Mouse (Mus musculus) liver, adult (tissue): ENCODE data around the gene C1ql1.

ENCODE experiments used
- GATA4 ChIP-seq: IDR thresholded peaks from 2 replicates; pipeline ENCODE4 v1.6.1; 2014; ENCODE audit warnings: mild to moderate bottlenecking, low read length; ENCODE audit not compliant: insufficient replicate concordance

The C1ql1 gene

GRCm38 (mm10) chr11:102963855-102964546, 17.5 kb upstream of the C1ql1 start:
- no peak for TF ChIP-seq GATA4

DNA sequence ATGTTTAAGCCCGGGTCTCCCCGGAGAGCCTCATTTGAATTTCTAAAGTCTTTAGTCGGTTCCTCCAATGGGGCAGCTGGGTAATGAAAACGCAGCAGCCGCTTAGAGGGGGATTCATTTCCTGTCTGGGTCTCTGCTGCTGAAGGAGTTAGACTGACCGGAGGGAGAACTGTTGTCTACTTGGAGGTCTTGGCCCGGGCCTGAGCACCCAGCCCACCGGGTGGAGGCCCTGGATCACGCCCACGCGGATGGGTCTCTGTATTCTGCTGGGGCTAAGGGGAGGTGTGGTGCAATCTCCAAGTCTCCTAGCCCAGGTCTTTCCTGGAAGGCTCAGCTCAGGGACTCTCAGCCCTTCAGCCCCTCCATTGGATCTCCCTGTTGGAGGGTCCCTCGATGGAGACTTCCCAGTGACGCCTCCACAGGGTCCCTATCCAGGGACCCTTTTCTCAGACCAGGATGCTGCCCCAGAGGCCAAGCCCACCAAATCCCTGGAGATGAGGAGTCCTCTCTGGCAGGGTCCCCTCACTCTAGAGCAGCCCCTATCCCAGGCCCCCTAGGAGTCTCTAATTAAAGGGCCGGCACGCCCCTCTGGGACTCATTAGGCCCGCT, 16.9 kb upstream of the C1ql1 start:
- TF ChIP-seq GATA4, result no peak

GRCm38 (mm10) chr11:102962861-102963245, 16.4 kb upstream of the C1ql1 start:
- no peak for TF ChIP-seq GATA4

DNA sequence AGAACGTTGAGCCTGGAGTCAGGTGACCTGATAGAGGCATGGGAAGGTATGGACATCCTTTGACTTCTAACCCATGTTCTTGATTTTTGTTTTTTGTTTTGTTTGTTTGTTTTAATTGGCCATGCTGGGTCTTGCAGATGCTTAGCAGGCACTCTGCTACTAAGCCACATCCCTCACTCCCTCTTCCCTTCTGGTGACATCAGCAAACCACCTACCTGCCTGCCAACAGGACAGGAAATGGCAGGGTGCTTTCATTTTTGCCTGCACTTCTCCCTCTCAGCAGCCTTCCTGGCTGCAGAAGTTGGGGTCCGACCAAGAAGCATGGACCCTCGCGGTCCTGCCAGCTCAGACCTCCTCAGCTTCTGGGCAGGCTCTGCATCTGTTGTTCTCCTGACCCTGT, 14.6 kb upstream of the C1ql1 start:
- no peak for TF ChIP-seq GATA4

DNA sequence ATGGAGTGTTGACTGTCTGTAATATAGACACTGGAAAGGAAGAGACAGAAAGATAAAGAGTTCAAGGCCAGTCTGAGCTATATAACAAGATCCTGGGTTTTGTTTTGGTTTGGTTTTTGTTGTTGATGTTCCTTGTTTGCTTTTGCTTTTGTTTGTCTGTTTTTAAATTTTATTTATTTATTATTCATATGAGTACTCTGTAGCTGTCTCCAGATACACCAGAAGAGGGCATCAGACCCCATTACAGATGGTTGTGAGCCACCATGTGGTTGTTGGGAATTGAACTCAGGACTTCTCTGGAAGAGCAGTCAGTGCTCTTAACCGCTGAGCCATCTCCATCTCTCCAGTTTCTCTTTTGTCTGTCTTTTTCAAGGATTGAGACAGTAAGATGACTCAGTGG, 12.4 kb upstream of the C1ql1 start:
- no peak for TF ChIP-seq GATA4

DNA sequence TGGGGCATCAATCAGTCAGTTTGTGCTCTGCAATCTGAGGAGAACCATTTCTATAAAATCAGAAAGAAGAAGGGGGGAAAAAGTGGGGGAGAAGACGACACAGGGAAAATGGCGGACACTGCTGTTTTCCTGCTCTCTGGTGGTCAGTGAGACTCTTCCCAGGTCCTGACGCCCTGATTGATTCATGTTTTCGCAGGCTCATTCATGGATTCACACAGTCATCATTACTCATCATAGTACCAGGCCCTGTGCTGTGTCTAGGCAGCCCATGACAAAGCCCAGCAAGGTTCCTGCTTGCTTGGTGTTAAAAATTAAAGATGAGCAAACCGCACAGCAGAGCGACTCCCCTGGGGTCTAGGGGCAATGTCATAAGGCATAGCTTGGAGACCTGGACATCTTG, 11.9 kb upstream of the C1ql1 start:
- TF ChIP-seq GATA4, result no peak

GRCm38 (mm10) chr11:102957692-102958091, 11.2 kb upstream of the C1ql1 start:
- no peak for TF ChIP-seq GATA4

GRCm38 (mm10) chr11:102956962-102957614, 10.6 kb upstream of the C1ql1 start:
- no peak for TF ChIP-seq GATA4

DNA sequence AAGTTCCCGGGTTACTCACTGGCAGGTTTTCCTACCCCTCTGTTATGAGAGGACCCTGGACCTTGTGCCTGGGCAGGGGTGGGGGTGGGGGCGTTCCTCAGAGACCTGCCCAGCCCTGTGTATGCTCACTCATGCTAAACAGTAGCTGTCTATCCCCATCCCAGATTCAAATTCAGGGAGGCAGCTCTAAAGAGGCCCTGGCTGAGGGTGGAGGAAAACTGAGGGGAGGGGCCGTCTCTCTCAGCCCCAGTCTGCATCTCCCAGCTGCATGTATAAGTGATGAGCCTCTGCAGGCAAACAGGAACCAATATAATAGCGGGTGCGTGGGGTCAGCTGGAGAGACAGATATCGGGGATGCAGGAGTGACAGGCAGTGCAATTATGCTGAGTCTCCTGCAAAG, 6.4 kb upstream of the C1ql1 start:
- TF ChIP-seq GATA4, result no peak

GRCm38 (mm10) chr11:102948043-102948961, 1.8 kb upstream of the C1ql1 start:
- no peak for TF ChIP-seq GATA4

- no peak for TF ChIP-seq GATA4
These were observed 480 bp upstream of the C1ql1 start for GRCm38 (mm10) chr11:102946992-102947343.

DNA sequence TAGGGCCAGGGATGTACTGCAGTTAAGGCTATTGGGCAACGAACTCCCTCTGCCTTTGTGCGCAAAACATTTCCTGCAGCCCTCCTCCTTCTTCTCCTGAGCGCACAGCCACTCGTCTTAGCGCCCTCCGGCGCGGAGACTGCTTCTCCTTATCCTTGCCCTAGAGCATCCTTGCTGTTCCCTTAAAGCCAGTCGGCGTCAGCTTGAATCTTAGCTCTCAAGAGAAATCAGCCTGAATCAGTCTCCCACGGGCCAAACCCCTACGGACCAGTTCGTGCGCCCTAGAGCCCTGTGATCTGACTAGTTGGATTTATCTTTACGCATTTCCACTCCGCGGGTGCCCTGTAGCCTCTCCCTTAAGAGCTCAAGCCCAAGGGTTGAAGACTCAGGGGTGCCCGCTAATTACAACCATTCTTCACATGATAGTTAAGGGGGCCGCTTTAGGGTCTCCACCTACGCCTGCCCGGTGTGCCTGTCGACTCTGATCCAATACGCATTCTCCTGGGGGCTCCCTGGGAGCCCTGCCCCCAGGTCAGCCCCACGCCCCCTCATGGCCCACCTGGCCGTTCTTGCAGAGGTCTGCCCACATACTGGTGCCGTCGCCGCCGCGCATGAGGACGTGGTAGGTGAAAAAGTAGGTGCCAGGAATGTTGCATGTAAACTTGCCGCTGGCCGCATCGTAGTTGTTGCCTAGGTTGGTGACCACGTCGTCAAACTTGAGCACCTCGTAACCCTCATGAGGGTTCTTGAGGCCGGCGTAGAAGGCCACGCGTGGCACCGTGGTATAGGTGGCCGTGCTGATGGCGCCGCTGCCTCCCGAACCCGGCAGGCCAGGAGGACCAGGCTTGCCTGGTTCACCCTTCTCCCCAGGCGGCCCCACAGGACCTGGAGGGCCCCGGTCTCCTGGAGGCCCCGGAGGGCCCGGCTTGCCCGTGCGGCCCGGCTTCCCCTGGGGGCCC, 903 bp downstream of the C1ql1 start:
- no peak for TF ChIP-seq GATA4

DNA sequence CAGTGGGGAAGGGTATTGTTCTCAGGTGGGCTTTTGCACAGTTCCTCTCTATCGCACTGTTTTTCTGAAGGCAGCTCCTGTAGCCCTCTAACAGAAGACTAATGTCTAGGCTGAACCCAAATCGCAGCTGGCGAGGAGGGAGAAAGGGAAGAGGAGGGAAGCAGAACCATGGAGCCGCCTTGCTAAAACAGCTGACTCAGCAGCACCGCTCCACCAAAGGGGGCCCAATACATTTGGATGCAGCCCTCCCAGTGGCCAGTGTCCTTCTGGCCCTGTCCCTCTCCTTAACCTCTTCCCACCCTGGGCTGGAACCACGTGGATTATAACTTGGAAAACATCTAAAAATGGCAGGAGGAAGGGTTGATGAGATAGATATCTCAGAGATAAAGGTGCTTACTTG, 5.3 kb downstream of the C1ql1 start:
- TF ChIP-seq GATA4, result no peak

- TF ChIP-seq GATA4, result no peak
These were observed 7.3 kb downstream of the C1ql1 start for GRCm38 (mm10) chr11:102939024-102939675.
